Mouse (Mus musculus): ENCODE data around the gene Ep300. TPM values are rescaled to one million over a fixed set of nuclear protein-coding genes. Genes with fewer than 3 reads are reported as not detected.

The Ep300 gene
- polyA plus RNA-seq (2016; fragmentation: Nextera tagmentation; extraction: Ambion mirVana) = 20.5 and 20.6 TPM in 2 replicates

- peak within 1 kb of the TSS; percentile 100 for H3K27ac ChIP-seq (replicated peaks)
- H3K4me3 ChIP-seq = peak within 1 kb of the TSS; percentile 88
- peak; percentile 100 for DNase-seq (ENCODE audit: low spot score)
- peaks cover 19% of the 10 kb centered on the region for H3K36me3 ChIP-seq (replicated peaks)
- H3K9me3 ChIP-seq = no peaks in the 10 kb centered on the region
- WGBS = under 1% methylated on average over 68 of the region's 68 CpGs
- peaks cover 23% of the 10 kb centered on the region for H3K4me1 ChIP-seq
- H3K27me3 ChIP-seq (replicated peaks; ENCODE audit: low read depth, poor library complexity, severe bottlenecking) = no peaks in the 10 kb centered on the region
Measured at GRCm38 (mm10) chr15:81584913-81585745, at the start of gene Ep300. TSS of gene Ep300 (plus strand) at chr15:81585351.

GRCm38 (mm10) chr15:81535881-81536351 is 49.2 kb upstream of the Ep300 start:
- no peak for DNase-seq (ENCODE audit: low spot score)
- no peak overlapping the region for H3K4me3 ChIP-seq
- 41% methylated on average over 9 of the region's 9 CpGs for WGBS
- no peaks in the 10 kb centered on the region for H3K36me3 ChIP-seq (replicated peaks)
- H3K4me1 ChIP-seq = no peaks in the 10 kb centered on the region
- H3K9me3 ChIP-seq = no peaks in the 10 kb centered on the region
- no peak overlapping the region for H3K27ac ChIP-seq (replicated peaks)
- H3K27me3 ChIP-seq (replicated peaks; ENCODE audit: low read depth, poor library complexity, severe bottlenecking) = no peaks in the 10 kb centered on the region

- Histone ChIP-seq H3K4me1 (no peaks in the 10 kb centered on the region), H3K4me3 (no peak overlapping the region), H3K9me3 (no peaks in the 10 kb centered on the region), H3K27ac (replicated peaks) (no peak overlapping the region), H3K27me3 (replicated peaks; ENCODE audit: low read depth, poor library complexity, severe bottlenecking) (no peaks in the 10 kb centered on the region), H3K36me3 (replicated peaks) (no peaks in the 10 kb centered on the region)
- no peak for DNase-seq (ENCODE audit: low spot score)
- 90% methylated on average over 4 of the region's 4 CpGs for WGBS
Measured at GRCm38 (mm10) chr15:81538149-81538548, 47.0 kb upstream of the Ep300 start.

GRCm38 (mm10) chr15:81539560-81539959 is 45.6 kb upstream of the Ep300 start:
- no peak for DNase-seq (ENCODE audit: low spot score)
- no peaks in the 10 kb centered on the region for H3K27me3 ChIP-seq (replicated peaks; ENCODE audit: low read depth, poor library complexity, severe bottlenecking)
- WGBS = 81% methylated on average over 2 of the region's 2 CpGs
- no peaks in the 10 kb centered on the region for H3K36me3 ChIP-seq (replicated peaks)
- H3K4me1 ChIP-seq = no peaks in the 10 kb centered on the region
- H3K27ac ChIP-seq (replicated peaks) = no peak overlapping the region
- H3K4me3 ChIP-seq = no peak overlapping the region
- H3K9me3 ChIP-seq = no peaks in the 10 kb centered on the region

GRCm38 (mm10) chr15:81544916-81545315 is 40.2 kb upstream of the Ep300 start:
- Histone ChIP-seq H3K36me3 (replicated peaks) (no peaks in the 10 kb centered on the region), H3K27me3 (replicated peaks; ENCODE audit: low read depth, poor library complexity, severe bottlenecking) (no peaks in the 10 kb centered on the region), H3K27ac (replicated peaks) (no peak overlapping the region), H3K4me1 (no peaks in the 10 kb centered on the region), H3K4me3 (no peak overlapping the region), H3K9me3 (no peaks in the 10 kb centered on the region)
- no peak for DNase-seq (ENCODE audit: low spot score)
- WGBS = 89% methylated on average over 2 of the region's 2 CpGs

GRCm38 (mm10) chr15:81545387-81546176 is 39.6 kb upstream of the Ep300 start:
- Histone ChIP-seq H3K27me3 (replicated peaks; ENCODE audit: low read depth, poor library complexity, severe bottlenecking) (no peaks in the 10 kb centered on the region), H3K9me3 (no peaks in the 10 kb centered on the region), H3K4me1 (no peaks in the 10 kb centered on the region), H3K4me3 (no peak overlapping the region), H3K27ac (replicated peaks) (no peak overlapping the region), H3K36me3 (replicated peaks) (no peaks in the 10 kb centered on the region)
- no peak for DNase-seq (ENCODE audit: low spot score)
- WGBS = 86% methylated on average over 5 of the region's 5 CpGs

- no peak for DNase-seq (ENCODE audit: low spot score)
- Histone ChIP-seq H3K4me1 (peaks cover 5% of the 10 kb centered on the region; the same call in 1 of the 2 replicates), H3K4me3 (no peak overlapping the region), H3K27me3 (replicated peaks; ENCODE audit: low read depth, poor library complexity, severe bottlenecking) (no peaks in the 10 kb centered on the region), H3K36me3 (replicated peaks) (no peaks in the 10 kb centered on the region), H3K27ac (replicated peaks) (no peak overlapping the region), H3K9me3 (no peaks in the 10 kb centered on the region)
- WGBS = 88% methylated on average over 1 of the region's 1 CpGs
Measured at GRCm38 (mm10) chr15:81553455-81553854, 31.7 kb upstream of the Ep300 start.

GRCm38 (mm10) chr15:81554558-81555297 is 30.4 kb upstream of the Ep300 start:
- Histone ChIP-seq H3K36me3 (replicated peaks) (no peaks in the 10 kb centered on the region), H3K4me3 (no peak overlapping the region), H3K4me1 (peaks cover 5% of the 10 kb centered on the region; the same call in 1 of the 2 replicates), H3K27me3 (replicated peaks; ENCODE audit: low read depth, poor library complexity, severe bottlenecking) (no peaks in the 10 kb centered on the region), H3K27ac (replicated peaks) (no peak overlapping the region), H3K9me3 (no peaks in the 10 kb centered on the region)
- 69% methylated on average over 18 of the region's 18 CpGs for WGBS
- DNase-seq (ENCODE audit: low spot score) = no peak

GRCm38 (mm10) chr15:81555986-81556385 is 29.2 kb upstream of the Ep300 start:
- H3K4me3 ChIP-seq = no peak overlapping the region
- H3K27me3 ChIP-seq (replicated peaks; ENCODE audit: low read depth, poor library complexity, severe bottlenecking) = no peaks in the 10 kb centered on the region
- 65% methylated on average over 3 of the region's 3 CpGs for WGBS
- H3K9me3 ChIP-seq = no peaks in the 10 kb centered on the region
- H3K4me1 ChIP-seq = peaks cover 5% of the 10 kb centered on the region; the same call in 1 of the 2 replicates
- no peaks in the 10 kb centered on the region for H3K36me3 ChIP-seq (replicated peaks)
- DNase-seq (ENCODE audit: low spot score) = no peak
- H3K27ac ChIP-seq (replicated peaks) = no peak overlapping the region

GRCm38 (mm10) chr15:81561501-81561900 is 23.6 kb upstream of the Ep300 start:
- 48% methylated on average over 3 of the region's 3 CpGs for WGBS

GRCm38 (mm10) chr15:81561996-81562395 is 23.2 kb upstream of the Ep300 start:
- DNase-seq (ENCODE audit: low spot score) = no peak
- no peaks in the 10 kb centered on the region for H3K27me3 ChIP-seq (replicated peaks; ENCODE audit: low read depth, poor library complexity, severe bottlenecking)
- H3K4me1 ChIP-seq = 0 out of 2 replicates have a peak, but pooled peaks cover 4% of the 10 kb centered on the region
- H3K27ac ChIP-seq (replicated peaks) = no peak overlapping the region
- no peak overlapping the region for H3K4me3 ChIP-seq
- 77% methylated on average over 9 of the region's 9 CpGs for WGBS
- H3K36me3 ChIP-seq (replicated peaks) = no peaks in the 10 kb centered on the region
- no peaks in the 10 kb centered on the region for H3K9me3 ChIP-seq

More at GRCm38 (mm10) chr15:81561501-81561900, 23.6 kb upstream of the Ep300 start:
- H3K9me3 ChIP-seq = no peaks in the 10 kb centered on the region
- H3K4me3 ChIP-seq = no peak overlapping the region
- no peak overlapping the region for H3K27ac ChIP-seq (replicated peaks)
- no peaks in the 10 kb centered on the region for H3K27me3 ChIP-seq (replicated peaks; ENCODE audit: low read depth, poor library complexity, severe bottlenecking)
- no peaks in the 10 kb centered on the region for H3K36me3 ChIP-seq (replicated peaks)
- DNase-seq (ENCODE audit: low spot score) = no peak
- H3K4me1 ChIP-seq = 0 out of 2 replicates have a peak, but pooled peaks cover 4% of the 10 kb centered on the region
